Mouse (Mus musculus): Measurements from ENCODE around the gene Setdb1. TPM values are rescaled to one million over a fixed set of nuclear protein-coding genes. Genes with fewer than 3 reads are reported as not detected.
A peak's percentile ranks its signal among the peaks of the same experiment; 100 is the strongest.

Gene Setdb1
- polyA plus RNA-seq, 1 experiment from 2014 or later, result 20.1 TPM

DNA sequence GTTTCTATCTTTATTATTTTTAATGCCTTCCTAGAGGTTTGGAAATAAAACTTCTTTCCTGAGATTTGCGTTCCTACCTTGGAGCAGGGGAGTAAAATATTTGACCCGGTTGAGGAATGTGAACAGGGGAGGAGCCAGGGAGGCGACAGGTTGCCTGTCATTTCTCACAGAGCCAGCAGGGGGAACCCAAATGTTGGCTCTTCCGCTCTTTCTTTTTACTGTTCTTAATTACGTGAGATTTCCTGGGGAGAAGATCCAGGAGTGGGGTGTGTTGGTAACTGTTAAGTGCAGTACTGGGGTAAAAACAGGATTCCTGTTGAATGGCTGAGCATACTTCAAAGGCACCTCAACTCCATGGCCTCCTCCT, 60.9 kb downstream of the Setdb1 start:
- Histone ChIP-seq H3K4me1 (ENCODE audit: control insufficient read depth, insufficient read depth, low read length) (peaks cover 5% of the 10 kb centered on the region), H3K4me2 (ENCODE audit: low read depth, low read length) (no peak overlapping the region), H3K36me3 (ENCODE audit: control insufficient read depth, insufficient read depth) (peaks cover 16% of the 10 kb centered on the region), H3K9me3 (replicated peaks; ENCODE audit: control insufficient read depth, low read length) (no peaks in the 10 kb centered on the region), H3K27ac (ENCODE audit: low read length) (no peak overlapping the region; the same call in 1 of the 2 replicates), H3K4me3 (ENCODE audit: low read length) (no peak overlapping the region), H3K27me3 (ENCODE audit: control insufficient read depth, insufficient read depth, low read length) (no peaks in the 10 kb centered on the region), H3K9ac (ENCODE audit: low read length) (no peak overlapping the region)
- no peak for ATAC-seq (replicated peaks; ENCODE audit: extremely low read depth, insufficient read depth, low FRiP score)
- 10% methylated on average over 5 of the region's 5 CpGs for WGBS

DNA sequence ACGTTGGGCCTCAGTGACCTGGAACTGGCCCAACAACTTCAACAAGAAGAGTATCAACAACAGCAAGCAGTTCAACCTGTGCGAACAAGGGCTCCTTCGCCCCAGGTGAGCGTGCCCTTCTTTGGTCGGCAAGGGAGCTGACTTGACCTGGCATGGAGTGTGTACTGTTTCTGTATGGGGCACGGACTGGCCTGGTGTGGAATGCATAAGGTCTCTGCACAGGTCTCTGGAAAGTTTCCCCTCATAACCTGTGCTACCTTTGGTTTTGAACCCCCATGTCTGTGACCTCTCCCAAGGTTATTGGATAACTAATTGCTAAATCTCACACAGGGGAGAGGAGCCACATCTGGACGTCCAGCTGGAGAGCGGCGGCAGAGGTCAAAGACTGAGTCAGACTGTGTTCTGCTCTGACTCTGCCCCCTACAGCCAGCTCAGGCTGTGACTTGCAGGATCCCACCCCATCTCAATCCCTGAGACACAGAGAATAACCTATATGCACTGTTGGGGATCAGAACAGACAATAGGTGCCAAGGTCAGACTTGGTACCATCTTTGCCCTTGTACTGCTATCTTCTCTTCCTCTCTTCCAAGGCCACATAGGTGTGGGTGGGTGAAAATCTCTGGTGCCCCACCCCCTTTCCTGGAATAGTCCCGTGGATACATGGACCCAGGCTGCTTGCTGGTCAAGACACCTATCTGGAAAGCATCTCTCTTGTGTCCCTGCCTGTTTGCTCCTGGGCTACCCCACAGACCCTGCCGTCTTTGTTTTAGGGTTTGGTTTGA, 61.5 kb downstream of the Setdb1 start:
- Histone ChIP-seq H3K4me3 (ENCODE audit: low read length) (no peak overlapping the region), H3K4me1 (ENCODE audit: control insufficient read depth, insufficient read depth, low read length) (peaks cover 5% of the 10 kb centered on the region), H3K9me3 (replicated peaks; ENCODE audit: control insufficient read depth, low read length) (no peaks in the 10 kb centered on the region), H3K27me3 (ENCODE audit: control insufficient read depth, insufficient read depth, low read length) (no peaks in the 10 kb centered on the region), H3K27ac (ENCODE audit: low read length) (peak overlapping the region; percentile 9), H3K4me2 (ENCODE audit: low read depth, low read length) (no peak overlapping the region), H3K36me3 (ENCODE audit: control insufficient read depth, insufficient read depth) (peaks cover 20% of the 10 kb centered on the region), H3K9ac (ENCODE audit: low read length) (no peak overlapping the region)
- 71% methylated on average over 11 of the region's 11 CpGs for WGBS
- no peak for ATAC-seq (replicated peaks; ENCODE audit: extremely low read depth, insufficient read depth, low FRiP score)

DNA sequence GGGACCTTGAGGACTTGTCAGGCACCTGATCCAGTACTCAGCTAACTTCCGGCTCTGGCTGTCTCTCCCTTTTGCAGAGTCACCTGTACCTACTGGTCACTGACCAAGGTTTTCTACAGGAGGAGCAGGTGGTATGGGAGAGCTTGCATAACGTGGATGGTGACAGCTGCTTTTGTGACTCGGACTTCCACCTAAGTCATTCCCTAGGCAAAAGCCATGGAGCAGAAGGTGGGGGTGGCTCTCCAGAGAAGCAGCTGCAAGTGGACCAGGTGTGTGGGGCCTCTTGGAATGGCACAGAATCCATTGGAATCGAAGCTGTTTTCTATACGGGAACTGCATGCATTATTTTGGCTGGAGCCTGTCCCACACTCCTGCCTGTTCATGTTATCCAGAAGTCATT, 62.3 kb downstream of the Setdb1 start:
- no peak overlapping the region for H3K4me2 ChIP-seq (ENCODE audit: low read depth, low read length)
- H3K9ac ChIP-seq (ENCODE audit: low read length), result no peak overlapping the region
- no peaks in the 10 kb centered on the region for H3K9me3 ChIP-seq (replicated peaks; ENCODE audit: control insufficient read depth, low read length)
- H3K4me3 ChIP-seq (ENCODE audit: low read length), result no peak overlapping the region
- no peaks in the 10 kb centered on the region for H3K27me3 ChIP-seq (ENCODE audit: control insufficient read depth, insufficient read depth, low read length)
- H3K36me3 ChIP-seq (ENCODE audit: control insufficient read depth, insufficient read depth), result peaks cover 20% of the 10 kb centered on the region
- peaks cover 5% of the 10 kb centered on the region for H3K4me1 ChIP-seq (ENCODE audit: control insufficient read depth, insufficient read depth, low read length)
- WGBS, result 83% methylated on average over 5 of the region's 5 CpGs
- no peak for ATAC-seq (replicated peaks; ENCODE audit: extremely low read depth, insufficient read depth, low FRiP score)
- no peak overlapping the region for H3K27ac ChIP-seq (ENCODE audit: low read length)

DNA sequence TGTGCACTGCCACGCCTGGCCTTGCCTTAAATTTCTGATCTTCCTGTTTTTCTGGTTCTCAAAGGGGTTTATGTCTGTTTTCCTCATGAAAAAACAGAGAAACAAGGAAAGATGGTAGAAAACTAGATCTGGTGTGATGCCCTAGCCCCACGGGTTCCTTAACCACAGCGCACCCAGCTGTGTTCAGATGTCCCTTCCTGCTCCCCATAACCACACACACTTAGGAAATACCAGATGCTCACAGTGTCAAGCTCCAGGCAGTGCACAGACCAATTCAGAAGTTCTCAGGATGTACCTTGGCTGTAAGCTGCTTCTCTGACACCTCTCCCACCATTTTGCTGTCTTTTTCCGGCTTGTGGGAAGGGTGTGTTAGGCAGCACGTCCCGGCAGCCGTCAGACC, 62.7 kb downstream of the Setdb1 start:
- Histone ChIP-seq H3K9ac (ENCODE audit: low read length) (no peak overlapping the region), H3K27me3 (ENCODE audit: control insufficient read depth, insufficient read depth, low read length) (no peaks in the 10 kb centered on the region), H3K4me2 (ENCODE audit: low read depth, low read length) (no peak overlapping the region), H3K4me1 (ENCODE audit: control insufficient read depth, insufficient read depth, low read length) (peaks cover 5% of the 10 kb centered on the region), H3K4me3 (ENCODE audit: low read length) (no peak overlapping the region), H3K9me3 (replicated peaks; ENCODE audit: control insufficient read depth, low read length) (no peaks in the 10 kb centered on the region), H3K27ac (ENCODE audit: low read length) (no peak overlapping the region), H3K36me3 (ENCODE audit: control insufficient read depth, insufficient read depth) (peaks cover 20% of the 10 kb centered on the region)
- WGBS, result 77% methylated on average over 7 of the region's 7 CpGs
- no peak for ATAC-seq (replicated peaks; ENCODE audit: extremely low read depth, insufficient read depth, low FRiP score)

DNA sequence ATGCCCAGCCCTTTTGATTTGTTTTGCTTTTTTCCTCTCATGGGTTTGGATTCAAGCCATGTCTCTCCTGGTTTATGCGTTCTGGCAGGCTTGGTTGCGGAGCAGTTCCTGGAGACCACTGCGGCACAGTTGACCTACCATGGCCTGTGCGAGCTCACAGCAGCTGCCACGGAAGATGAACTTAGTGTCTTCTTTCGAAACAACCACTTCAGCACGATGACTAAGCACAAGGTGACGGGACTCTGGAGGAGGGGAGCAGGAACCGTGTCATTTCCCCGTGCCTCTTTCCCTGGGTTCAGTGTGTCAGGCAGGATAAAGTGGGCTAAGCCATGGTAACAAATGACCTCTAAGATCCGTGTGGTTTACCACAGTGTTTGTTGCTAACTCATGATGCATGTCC, 63.5 kb downstream of the Setdb1 start:
- no peak overlapping the region for H3K4me2 ChIP-seq (ENCODE audit: low read depth, low read length)
- peaks cover 5% of the 10 kb centered on the region for H3K4me1 ChIP-seq (ENCODE audit: control insufficient read depth, insufficient read depth, low read length)
- no peak overlapping the region for H3K27ac ChIP-seq (ENCODE audit: low read length)
- no peak overlapping the region for H3K9ac ChIP-seq (ENCODE audit: low read length)
- H3K4me3 ChIP-seq (ENCODE audit: low read length), result no peak overlapping the region
- H3K36me3 ChIP-seq (ENCODE audit: control insufficient read depth, insufficient read depth), result peaks cover 24% of the 10 kb centered on the region
- ATAC-seq (replicated peaks; ENCODE audit: extremely low read depth, insufficient read depth, low FRiP score), result no peak
- WGBS, result 64% methylated on average over 11 of the region's 11 CpGs
- no peaks in the 10 kb centered on the region for H3K27me3 ChIP-seq (ENCODE audit: control insufficient read depth, insufficient read depth, low read length)
- no peaks in the 10 kb centered on the region for H3K9me3 ChIP-seq (replicated peaks; ENCODE audit: control insufficient read depth, low read length)

DNA sequence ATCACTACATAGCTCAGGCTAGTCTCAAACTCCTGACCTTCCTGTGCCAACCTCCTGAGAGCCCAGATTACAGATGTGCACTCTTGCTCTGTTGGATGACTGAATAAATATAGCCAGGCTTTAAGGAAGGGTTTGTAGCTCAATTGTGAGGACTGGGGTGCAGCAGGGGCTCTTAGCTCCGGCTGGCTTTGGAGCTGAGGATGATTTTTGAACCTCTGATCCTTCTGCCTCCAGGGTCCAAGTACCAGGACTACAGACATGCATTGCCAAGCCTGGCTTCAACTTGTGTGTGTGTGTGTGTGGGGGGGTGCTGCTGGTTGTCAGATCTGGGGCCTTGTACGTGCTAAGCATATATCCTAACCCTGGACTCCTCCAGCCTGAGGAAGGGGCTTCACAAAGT, 64.1 kb downstream of the Setdb1 start:
- no peaks in the 10 kb centered on the region for H3K27me3 ChIP-seq (ENCODE audit: control insufficient read depth, insufficient read depth, low read length)
- H3K36me3 ChIP-seq (ENCODE audit: control insufficient read depth, insufficient read depth), result peaks cover 30% of the 10 kb centered on the region
- H3K4me3 ChIP-seq (ENCODE audit: low read length), result no peak overlapping the region
- no peak overlapping the region for H3K27ac ChIP-seq (ENCODE audit: low read length)
- H3K4me2 ChIP-seq (ENCODE audit: low read depth, low read length), result no peak overlapping the region
- no peak for ATAC-seq (replicated peaks; ENCODE audit: extremely low read depth, insufficient read depth, low FRiP score)
- peaks cover 5% of the 10 kb centered on the region for H3K4me1 ChIP-seq (ENCODE audit: control insufficient read depth, insufficient read depth, low read length)
- H3K9me3 ChIP-seq (replicated peaks; ENCODE audit: control insufficient read depth, low read length), result no peaks in the 10 kb centered on the region
- H3K9ac ChIP-seq (ENCODE audit: low read length), result no peak overlapping the region
- WGBS, result 91% methylated on average over 2 of the region's 2 CpGs

DNA sequence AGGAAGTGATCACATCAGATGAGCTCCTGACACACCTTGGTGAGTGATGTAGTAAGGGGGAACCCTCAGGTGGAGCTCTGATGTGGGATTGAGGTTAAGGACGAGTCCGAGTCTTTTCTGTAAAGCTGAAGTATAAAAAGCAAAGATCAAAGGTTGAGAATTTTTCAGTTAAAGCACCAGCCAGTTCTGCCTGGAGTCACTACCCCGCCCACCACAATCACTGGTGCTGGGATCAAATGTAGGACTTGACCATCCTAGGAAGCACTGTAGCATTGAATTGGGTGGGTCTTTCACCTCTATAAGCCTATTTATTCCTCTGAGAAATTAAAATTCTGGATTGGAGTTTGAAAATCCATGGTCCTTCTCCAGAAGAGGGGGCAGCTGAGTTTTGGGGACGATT, 66.0 kb downstream of the Setdb1 start:
- no peak overlapping the region for H3K4me2 ChIP-seq (ENCODE audit: low read depth, low read length)
- H3K4me3 ChIP-seq (ENCODE audit: low read length), result no peak overlapping the region
- 84% methylated on average over 4 of the region's 4 CpGs for WGBS
- no peak for ATAC-seq (replicated peaks; ENCODE audit: extremely low read depth, insufficient read depth, low FRiP score)
- peaks cover 5% of the 10 kb centered on the region for H3K4me1 ChIP-seq (ENCODE audit: control insufficient read depth, insufficient read depth, low read length)
- no peaks in the 10 kb centered on the region for H3K9me3 ChIP-seq (replicated peaks; ENCODE audit: control insufficient read depth, low read length)
- H3K36me3 ChIP-seq (ENCODE audit: control insufficient read depth, insufficient read depth), result peaks cover 27% of the 10 kb centered on the region
- no peak overlapping the region for H3K9ac ChIP-seq (ENCODE audit: low read length)
- no peak overlapping the region for H3K27ac ChIP-seq (ENCODE audit: low read length)
- H3K27me3 ChIP-seq (ENCODE audit: control insufficient read depth, insufficient read depth, low read length), result no peaks in the 10 kb centered on the region

DNA sequence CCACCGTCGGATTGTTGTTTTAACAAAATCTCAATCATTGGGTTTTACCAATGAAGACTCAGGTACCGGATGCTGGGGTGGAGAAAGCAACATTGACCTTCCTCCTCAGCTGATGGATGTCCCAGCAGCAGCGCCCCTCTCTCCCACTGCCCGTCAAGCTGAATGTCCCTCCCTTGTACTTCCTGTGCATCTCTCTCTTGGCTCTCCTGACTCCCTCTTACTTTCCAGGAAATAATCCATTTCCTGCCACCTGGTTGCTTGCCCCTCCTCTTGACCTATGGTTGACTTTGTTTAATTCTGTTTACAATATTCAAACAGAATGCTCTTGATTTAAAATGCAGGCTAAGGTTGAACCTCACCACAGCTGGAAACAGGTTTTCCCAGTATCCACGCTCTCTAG, 66.8 kb downstream of the Setdb1 start:
- Histone ChIP-seq H3K4me3 (ENCODE audit: low read length) (no peak overlapping the region), H3K27ac (ENCODE audit: low read length) (no peak overlapping the region), H3K27me3 (ENCODE audit: control insufficient read depth, insufficient read depth, low read length) (no peaks in the 10 kb centered on the region), H3K36me3 (ENCODE audit: control insufficient read depth, insufficient read depth) (peaks cover 27% of the 10 kb centered on the region), H3K4me1 (ENCODE audit: control insufficient read depth, insufficient read depth, low read length) (no peaks in the 10 kb centered on the region; the same call in 1 of the 2 replicates), H3K9ac (ENCODE audit: low read length) (no peak overlapping the region), H3K9me3 (replicated peaks; ENCODE audit: control insufficient read depth, low read length) (no peaks in the 10 kb centered on the region), H3K4me2 (ENCODE audit: low read depth, low read length) (no peak overlapping the region)
- 75% methylated on average over 6 of the region's 6 CpGs for WGBS
- no peak for ATAC-seq (replicated peaks; ENCODE audit: extremely low read depth, insufficient read depth, low FRiP score)

DNA sequence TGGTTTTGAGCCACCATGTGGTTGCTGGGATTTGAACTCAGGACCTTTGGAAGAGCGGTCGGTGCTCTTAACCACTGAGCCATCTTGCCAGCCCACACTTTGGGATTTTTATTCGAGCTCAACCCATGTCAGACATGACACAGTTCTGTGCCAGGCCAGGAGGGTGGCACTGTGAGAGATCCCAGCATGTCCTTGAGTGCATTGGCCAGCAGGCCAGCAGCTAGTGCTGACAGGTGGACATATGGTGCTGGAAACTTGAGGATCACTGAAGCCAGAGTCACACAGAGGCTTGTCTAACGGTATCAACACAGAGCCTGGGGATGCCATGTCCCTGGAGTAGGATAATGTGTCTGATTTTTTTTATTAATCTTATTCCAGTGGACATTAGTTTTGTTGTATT, 67.6 kb downstream of the Setdb1 start:
- H3K4me3 ChIP-seq (ENCODE audit: low read length), result no peak overlapping the region
- WGBS, result 89% methylated on average over 4 of the region's 4 CpGs
- H3K9ac ChIP-seq (ENCODE audit: low read length), result no peak overlapping the region
- no peak overlapping the region for H3K27ac ChIP-seq (ENCODE audit: low read length)
- H3K4me2 ChIP-seq (ENCODE audit: low read depth, low read length), result no peak overlapping the region
- no peaks in the 10 kb centered on the region for H3K9me3 ChIP-seq (replicated peaks; ENCODE audit: control insufficient read depth, low read length)
- ATAC-seq (replicated peaks; ENCODE audit: extremely low read depth, insufficient read depth, low FRiP score), result no peak
- peaks cover 3% of the 10 kb centered on the region; the same call in 1 of the 2 replicates for H3K4me1 ChIP-seq (ENCODE audit: control insufficient read depth, insufficient read depth, low read length)
- peaks cover 22% of the 10 kb centered on the region for H3K36me3 ChIP-seq (ENCODE audit: control insufficient read depth, insufficient read depth)
- no peaks in the 10 kb centered on the region for H3K27me3 ChIP-seq (ENCODE audit: control insufficient read depth, insufficient read depth, low read length)
